Mouse (Mus musculus): Measurements from ENCODE around the gene Actl6b.

Gene Actl6b

DNA sequence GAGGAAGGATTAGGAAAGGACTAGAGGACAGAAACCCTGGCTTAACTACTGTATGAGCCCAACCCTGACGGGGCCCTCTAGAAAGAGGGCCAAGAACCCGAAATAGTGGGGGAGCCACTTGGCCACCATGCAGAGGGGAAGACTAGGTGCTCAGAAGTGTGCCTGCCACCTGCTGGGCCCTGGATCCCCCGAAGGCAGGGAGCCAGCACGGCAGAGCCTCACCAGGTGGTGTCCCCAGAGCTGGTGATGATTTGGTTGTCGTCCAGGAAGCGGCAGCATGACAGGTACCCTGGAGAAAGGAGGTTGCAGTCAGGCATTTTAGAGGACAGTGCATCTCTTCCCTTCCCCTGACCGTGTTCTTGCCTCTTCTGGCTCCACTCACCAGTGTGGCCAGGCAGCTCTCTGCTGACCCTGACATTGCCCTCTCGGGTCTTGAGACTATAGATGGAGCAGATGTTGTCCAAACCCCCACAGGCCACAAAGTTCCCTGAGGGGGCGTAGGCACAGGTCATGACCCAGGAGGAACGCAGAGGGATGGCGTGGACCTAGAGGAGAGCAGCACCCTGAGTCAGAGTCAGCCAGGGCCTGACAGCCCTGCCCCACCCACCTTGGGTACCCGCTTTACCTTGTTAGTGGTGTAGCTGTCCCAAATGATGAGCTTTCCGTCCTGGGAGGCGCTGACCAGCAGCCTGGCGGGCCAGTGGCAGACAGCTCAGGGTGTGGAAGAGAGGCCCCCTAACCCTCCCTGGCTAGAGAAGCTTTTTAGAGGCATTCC lies 23.9 kb upstream of the Actl6b start:
- DNase-seq = peak in 1 of 2 experiments; percentile 49

DNA sequence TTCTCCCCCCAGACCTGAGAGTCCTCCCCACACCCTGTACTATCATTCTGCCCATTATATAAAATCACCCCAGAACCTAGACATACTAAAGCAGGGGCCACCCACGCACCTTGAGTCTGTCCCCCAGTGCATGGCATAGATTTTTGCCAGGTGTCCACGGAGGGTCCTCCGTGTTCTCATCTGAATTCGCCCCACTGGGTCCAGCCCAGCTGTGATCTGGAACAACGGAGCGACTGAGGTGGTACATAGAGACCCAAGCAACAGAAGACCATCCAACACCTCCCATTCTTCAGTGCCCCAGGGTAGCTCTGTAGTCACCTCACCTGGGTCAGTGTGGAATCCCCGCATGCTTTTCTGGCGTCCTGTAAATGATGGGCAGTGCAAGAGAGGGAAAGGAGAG lies 23.2 kb upstream of the Actl6b start:
- DNase-seq = peak in 1 of 2 experiments; percentile 32

DNA sequence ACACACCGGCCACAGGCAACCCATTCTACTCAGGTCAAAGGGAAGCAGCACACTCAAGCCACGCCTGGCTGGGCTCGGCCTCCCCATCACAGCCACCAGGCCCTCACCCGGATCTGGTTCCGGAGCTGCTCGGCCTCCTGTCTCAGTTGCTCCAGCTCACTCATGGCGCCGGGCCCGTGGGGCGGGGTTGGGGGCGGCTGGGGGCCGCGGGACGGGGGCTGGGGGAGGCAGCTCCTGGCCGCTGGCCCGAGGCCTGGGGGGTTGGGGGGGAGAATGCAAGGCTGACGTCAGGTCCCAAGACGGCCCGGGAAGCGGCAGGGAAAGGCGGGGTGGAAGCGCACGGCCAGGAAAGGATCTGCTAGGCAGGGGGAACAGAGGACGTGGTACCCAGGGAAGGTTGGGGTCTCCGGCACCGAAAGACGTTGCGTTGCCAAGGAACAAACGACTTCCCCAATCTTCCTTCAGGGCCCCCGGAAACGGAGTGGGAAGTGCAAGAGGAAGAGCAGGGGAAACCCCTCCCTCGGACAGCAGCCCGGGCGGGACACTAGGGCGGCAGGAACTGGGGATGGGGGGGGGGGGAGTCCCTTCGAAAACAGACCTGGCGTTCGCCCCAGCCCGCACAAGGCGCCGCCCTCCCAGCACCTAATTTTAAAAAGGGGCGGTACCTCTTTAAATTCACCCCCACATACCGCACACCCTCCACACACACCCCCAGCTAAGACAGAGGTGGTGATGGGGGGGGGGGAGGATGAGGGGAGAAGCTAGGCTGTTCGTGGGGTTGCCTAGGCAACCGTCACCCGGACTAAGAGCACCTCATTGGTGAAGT lies 22.5 kb upstream of the Actl6b start:
- peak; percentile 83 to 88 for DNase-seq

GRCm38 (mm10) chr5:137531414-137532130 lies 21.7 kb upstream of the Actl6b start:
- DNase-seq = peak; percentile 85 to 87

GRCm38 (mm10) chr5:137532131-137532807 lies 21.0 kb upstream of the Actl6b start:
- DNase-seq = peak; percentile 51 to 69

DNA sequence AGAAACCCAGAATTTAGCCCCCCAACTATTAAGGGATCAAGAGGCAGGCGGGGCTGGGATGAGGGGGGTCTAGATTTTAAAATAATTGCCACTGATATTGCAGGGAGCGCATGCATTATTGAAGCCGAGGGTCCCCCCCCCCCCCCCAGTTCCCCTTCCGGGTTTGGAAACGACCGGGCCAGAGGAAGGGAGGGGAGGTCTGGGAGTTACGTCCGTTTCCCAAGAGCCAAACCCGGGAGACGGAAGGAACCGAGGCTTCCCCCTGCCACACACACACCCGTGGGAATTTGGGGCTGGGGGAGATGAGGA lies 20.6 kb upstream of the Actl6b start:
- DNase-seq = no peak

DNA sequence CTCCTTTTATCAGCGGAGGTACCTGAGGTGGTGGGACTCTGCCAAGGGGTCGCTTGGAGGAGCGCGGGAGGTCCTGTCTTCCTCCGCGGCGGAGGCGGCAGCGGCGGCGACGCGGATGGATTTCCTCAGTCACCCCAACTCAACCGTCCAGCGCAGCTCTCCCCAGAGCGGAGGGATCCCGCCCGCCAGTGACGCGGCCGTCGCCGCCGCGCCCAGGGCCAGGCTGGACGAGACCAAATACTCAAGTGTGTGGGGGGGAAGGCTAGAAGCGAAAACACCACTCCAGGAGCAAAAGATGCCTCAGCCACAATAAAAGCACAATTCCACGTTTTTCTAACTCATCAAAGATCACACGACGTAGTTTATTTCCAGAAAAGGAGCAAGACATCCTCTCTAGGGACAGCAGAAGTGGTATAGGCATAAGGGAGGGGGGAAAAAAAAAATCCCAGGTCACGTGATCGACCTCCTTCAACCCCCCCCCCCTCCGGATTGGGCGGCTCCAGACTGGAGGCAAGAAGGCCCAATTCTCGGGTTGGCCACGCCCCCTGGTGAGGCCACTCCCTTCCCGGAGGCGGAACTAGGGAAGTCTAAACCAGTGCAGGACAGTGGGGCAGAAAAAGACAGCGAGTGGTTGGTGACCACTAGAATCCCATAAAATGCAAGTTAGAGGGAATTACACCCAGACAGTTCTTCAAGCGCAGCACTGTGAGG lies 20.0 kb upstream of the Actl6b start, which contains the start of the genes Epo and Gnb2:
Gene Epo, minus strand, starts transcription at position 126 of the 711 bp plus-strand sequence.
Gene Gnb2, minus strand, starts transcription at position 394 of the 711 bp plus-strand sequence.
- peak; percentile 100 for DNase-seq

DNA sequence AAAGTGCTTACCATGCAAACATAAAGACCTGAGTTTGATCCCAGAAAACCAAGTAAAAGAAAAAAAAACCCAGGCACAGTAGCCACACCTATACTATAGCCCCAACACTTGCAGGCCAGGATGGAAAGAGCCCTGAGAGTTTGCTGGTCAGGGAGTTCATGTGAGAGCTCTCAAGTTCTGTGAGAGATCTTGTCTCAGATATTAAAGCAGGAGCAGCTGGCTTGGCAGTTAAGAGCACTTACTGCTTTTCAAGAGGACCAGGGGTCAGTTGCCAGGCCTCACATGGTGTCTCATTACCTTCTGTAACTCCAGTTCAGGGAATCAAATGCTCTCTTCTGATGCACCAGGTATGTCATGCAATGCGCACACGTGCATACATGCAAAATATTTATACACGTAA lies 18.6 kb upstream of the Actl6b start:
- no peak for DNase-seq

GRCm38 (mm10) chr5:137535318-137535717 lies 18.0 kb upstream of the Actl6b start:
- DNase-seq = no peak

GRCm38 (mm10) chr5:137537461-137537860 lies 15.9 kb upstream of the Actl6b start:
- DNase-seq = no peak

GRCm38 (mm10) chr5:137539291-137539801 lies 14.0 kb upstream of the Actl6b start:
- DNase-seq = peak; percentile 86 to 90

DNA sequence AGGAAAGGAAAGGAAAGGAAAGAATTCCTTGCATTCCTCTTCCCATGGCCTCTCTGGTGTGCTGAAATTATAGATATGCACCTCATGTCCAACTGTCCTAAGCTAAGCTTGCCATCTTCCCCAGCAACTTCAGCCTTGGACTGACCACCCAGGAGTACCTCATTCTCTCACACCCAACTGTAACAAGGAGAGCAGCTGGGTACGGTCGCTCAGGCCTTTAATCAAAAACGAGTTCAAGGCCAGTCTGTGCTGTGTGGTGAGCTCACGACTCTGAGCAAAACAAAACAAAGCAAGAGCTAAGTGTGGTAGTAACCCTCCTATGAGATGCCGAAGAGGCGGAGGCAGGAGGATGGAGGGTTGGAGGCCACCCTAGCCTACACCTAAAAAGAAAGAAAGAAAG lies 12.3 kb upstream of the Actl6b start:
- no peak for DNase-seq

DNA sequence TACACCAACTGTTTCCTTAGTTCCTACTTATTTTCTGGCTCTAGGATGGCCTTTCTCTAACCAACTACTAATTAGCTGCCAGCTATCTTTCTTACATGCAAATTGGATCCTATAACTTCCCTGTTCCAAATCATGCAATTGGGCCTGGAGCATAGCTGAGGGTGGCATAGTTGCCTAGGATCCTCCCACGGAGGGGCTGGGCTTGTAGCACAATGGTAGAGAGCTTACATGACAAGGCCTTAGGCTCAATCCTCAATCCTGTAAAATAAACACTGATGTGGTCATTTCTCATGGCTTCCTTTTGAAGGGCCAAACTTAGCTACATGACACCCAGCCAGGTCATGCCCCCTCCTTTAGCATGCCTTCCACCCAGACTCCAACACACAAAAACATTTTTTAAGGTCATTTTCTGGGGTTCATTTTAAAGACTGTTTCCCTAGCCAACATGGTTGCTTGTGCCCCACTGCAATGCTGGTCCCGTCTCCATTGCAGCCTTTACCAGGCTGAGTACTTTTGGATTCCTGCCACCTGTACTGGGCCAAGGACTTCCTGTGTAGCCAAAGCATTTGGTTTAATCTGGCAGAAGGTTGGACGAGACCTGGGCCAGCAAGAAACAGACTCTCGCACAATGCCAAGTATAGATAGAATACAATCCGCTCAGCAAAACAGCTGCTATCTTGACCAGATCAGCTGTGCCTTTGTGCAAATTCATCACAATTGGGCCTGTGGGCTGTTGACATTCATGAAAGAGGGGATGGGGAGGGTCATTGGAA lies 11.4 kb upstream of the Actl6b start:
- DNase-seq = peak; percentile 92 to 95

GRCm38 (mm10) chr5:137544926-137545325 lies 8.4 kb upstream of the Actl6b start:
- DNase-seq = no peak

DNA sequence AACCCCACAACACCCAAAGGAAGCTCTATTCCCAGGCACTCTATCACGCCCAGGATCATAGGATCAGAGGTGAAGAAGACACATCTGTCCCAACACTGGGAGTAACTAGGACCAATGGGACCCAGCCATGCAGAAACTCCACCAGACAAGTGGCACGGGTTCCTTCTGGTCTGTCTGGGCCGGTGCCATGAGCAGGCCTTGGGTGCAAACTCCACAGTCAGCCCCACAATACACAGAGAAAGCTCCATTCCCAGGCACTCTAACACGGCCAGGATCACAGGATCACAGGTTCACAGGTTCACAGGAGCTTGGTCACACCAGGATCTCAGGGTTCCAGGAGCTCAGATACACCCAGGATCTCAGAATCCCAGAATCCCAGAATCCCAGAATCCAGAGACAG lies 7.7 kb upstream of the Actl6b start:
- DNase-seq = peak; percentile 56 to 66

DNA sequence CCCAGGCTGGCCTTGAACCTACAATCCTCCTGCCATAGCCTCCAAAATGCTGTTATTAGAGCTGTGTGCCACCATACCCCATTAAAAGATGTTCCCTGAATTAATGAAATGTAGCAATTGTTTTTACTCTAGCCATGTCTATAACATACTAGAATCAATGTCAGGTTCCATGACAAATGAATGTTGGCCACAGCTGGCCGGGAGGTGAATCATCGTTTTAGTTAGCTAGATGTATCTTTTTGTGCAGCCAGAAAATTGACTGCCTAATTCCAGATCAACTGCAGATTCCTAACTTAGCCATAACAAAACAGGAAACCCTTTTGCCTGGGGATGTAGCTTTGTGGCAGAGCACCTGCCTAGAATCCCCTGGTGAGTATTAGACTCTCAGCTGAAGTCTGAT lies 3.5 kb upstream of the Actl6b start:
- no peak for DNase-seq

GRCm38 (mm10) chr5:137551119-137551518 lies 2.2 kb upstream of the Actl6b start:
- peak; percentile 61 to 62 for DNase-seq

DNA sequence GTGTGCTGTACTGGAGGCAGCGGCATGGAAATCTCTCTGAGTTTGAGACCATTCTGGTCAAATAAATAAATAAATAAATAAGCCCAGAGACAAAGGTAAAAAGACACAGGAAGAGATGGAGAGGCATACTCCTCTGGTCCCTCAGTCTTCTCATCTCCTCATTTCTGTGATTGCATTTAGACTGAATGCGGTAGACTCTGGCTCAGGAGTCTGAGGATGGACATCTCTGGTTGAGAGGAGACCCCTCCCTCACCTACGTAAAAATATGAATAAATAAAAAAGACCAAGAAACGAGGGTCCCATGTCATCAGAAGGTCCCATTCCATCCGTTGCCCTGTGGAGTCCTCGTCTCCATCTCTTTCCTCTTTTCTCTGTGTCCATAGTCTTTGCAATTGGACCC lies 317 bp upstream of the Actl6b start:
- DNase-seq = no peak

GRCm38 (mm10) chr5:137553898-137554297 lies 581 bp downstream of the Actl6b start:
- peak in 1 of 2 experiments; percentile 45 for DNase-seq

GRCm38 (mm10) chr5:137561556-137561955 lies 8.2 kb downstream of the Actl6b start:
- no peak for DNase-seq

DNA sequence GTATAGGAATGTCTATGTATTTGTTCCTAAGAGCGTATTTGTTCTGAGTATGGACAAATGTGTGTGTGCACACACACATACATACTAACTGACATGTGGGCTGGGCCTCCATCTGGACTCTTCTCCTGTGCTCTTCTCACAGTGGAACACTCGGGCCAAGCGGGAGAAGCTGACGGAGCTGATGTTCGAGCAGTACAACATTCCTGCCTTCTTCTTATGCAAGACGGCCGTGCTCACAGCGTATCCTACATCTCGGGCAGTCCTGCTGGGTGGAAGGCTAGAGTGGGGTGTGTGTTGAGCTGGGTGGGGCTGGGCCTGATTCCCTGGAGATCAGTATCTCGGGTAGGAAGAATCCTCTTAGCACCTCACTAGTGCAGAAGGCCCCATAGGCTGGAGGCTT lies 9.6 kb downstream of the Actl6b start:
- DNase-seq = no peak
